Mouse (Mus musculus) kidney, adult 9 months (tissue): ENCODE results near the gene Gm3159.
"Not testable (repeated sequence)": the region's sequence is repeated elsewhere in the genome, so short reads cannot be mapped to it uniquely, and the experiment has no call there.

Experiments used
- DNase-seq: peaks from one replicate; pipeline ENCODE4 v3.0.0; 2022

Gene Gm3159

GRCm38 (mm10) chr14:4397226-4397625 is at the start of gene Gm3159:
Gene Gm3159 (plus strand): TSS chr14:4397526.
- not testable (repeated sequence) for DNase-seq

- not testable (repeated sequence) for DNase-seq
Measured at GRCm38 (mm10) chr14:4368991-4369390, 28.3 kb upstream of the Gm3159 start.

DNA sequence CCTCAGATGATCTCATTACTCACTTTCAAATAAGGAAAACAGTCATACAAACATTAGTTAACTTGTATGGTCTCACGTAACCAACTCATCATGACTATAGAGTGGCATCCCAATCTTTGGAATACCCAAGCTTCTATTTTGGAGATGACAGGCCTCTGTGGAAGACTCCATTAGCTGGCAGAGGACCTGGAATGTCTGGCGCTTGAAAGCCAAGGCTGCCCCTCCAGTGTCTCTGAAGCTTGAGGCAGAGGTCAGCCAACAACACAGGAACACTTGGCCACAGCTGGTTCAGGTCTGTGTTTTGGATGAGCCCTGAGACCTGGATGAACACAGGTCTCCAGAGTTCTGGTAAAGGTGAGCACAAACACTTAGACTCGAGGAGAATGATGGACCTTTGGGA is 27.6 kb upstream of the Gm3159 start:
- not testable (repeated sequence) for DNase-seq

GRCm38 (mm10) chr14:4377871-4378270 is 19.5 kb upstream of the Gm3159 start:
- DNase-seq, result not testable (repeated sequence)

- not testable (repeated sequence) for DNase-seq
Measured at GRCm38 (mm10) chr14:4385606-4386005, 11.7 kb upstream of the Gm3159 start.

- not testable (repeated sequence) for DNase-seq
Measured at GRCm38 (mm10) chr14:4392841-4393530, 4.3 kb upstream of the Gm3159 start.

GRCm38 (mm10) chr14:4398624-4399023 is 1.3 kb downstream of the Gm3159 start:
- DNase-seq, result not testable (repeated sequence)

DNA sequence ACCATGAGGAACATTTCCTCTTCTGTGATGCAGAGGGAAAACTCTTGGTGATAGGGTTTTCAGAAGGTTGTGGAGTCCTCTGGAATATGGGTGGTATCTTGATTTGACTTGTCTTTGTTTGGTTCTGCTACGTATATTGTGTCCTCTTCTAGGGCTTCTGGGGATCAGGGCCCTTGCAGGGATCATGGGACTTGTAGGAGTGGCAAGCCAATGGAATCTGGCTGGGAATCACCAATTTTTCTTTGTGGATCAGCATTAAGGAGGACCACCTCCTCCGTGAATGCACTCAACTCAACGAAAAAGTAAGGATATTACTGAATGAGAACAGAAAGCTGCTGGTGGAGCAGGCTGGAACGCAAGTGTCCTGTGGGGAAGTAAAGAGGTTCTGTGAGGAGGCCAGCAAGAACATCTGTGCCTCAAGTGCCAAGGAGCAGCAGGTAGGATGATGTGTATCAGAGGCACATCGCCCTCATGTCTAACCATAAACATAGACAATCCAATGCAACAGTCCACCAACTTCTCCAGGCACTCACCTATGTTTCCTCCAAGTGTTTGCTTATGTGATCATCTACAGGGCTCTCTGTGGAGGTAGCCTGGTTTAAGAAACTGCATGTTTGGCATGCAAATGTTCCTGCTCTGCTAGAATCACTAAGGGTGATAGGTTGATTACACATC is 2.9 kb downstream of the Gm3159 start:
- DNase-seq, result not testable (repeated sequence)

DNA sequence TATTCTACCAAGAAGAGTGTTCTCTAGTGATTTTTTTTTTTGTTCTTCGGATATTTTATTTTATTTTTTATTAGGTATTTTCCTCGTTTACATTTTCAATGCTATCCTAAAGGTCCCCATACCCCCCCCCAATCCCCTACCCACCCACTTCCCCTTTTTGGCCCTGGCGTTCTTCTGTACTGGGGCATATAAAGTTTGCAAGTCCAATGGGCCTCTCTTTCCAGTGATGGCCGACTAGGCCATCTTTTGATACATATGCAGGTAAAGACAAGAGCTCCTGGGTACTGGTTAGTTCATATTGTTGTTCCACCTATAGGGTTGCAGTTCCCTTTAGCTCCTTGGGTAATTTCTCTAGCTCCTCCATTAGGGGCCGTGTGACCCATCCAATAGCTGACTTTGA is 3.9 kb downstream of the Gm3159 start:
- not testable (repeated sequence) for DNase-seq

GRCm38 (mm10) chr14:4403840-4404239 is 6.5 kb downstream of the Gm3159 start:
- not testable (repeated sequence) for DNase-seq

DNA sequence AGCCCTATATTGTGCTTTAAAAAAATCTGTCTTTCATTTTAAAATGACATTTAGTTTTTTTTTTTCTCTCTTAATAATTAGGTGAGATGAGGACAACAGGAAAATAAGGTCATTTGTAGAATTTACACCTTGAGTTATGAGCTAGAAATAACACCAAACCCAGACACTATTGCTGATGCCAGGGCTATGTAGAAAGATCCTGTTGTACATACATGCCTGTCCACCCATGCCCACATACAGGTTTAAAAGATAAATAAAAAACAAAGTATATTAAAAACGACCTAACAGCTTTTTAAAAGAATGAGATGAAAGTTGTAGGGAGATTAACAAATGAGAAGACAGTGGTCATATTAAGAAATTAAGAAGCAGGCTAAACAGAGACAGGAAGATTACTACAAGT is 12.6 kb downstream of the Gm3159 start:
- DNase-seq, result not testable (repeated sequence)

DNA sequence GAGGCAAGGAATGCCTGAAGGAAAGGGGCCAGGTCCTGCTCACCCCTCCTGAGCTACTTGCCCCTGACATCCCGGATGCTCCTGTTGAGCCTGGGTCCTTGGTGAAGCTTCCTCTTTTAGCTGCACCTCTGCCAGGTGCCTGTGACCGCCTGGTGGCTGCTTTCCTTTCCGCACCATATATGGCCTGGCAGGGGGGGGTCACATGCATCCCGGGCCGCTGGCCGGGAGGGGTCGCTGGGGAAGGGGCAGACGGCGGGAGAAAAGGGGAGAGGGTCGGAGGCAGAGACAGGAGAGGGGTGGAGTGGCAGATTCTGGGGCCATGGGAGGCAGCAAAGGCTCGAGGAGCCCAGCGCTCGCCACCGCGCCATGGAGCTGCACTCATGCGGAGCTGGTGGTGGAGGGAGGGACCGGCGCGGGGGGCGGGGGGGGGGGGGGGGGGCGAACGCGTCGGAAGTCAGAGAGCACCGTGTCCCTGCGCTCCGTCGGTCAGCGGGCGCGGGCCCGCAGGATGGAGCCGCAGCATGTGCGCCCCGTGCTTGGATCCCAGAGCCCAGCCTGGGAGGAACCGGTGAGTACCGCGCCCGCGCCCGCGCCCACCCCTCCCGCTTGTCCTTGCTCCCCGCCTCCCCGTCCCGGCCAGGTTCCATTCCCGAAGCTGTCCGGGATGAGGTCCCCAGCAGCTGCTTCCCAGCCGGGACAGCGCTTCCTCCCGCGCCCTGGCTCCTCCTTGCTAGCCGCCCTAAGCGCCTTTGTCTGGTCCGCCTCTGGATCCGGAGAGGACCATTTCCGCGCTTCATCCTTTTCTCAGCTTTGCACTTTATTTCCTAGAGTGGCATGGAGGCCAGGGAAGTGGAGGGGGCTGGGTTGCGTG is 17.9 kb downstream of the Gm3159 start, which contains the start of gene Gm3164:
Gene Gm3164 (plus strand): TSS at position 484 of the 871 bp plus-strand sequence.
- not testable (repeated sequence) for DNase-seq

- not testable (repeated sequence) for DNase-seq
Measured at GRCm38 (mm10) chr14:4430692-4431091, 33.4 kb downstream of the Gm3159 start, which contains the start of gene Gm3173. Gene Gm3173 (plus strand): TSS chr14:4430992.
